Mouse (Mus musculus) urinary bladder, postnatal 4 days (tissue): ENCODE measurements around the gene Zfp12.

ENCODE experiments used
- DNase-seq, 2 experiments: peaks; one replicate each; pipeline ENCODE4 v3.0.0; 2021 to 2022; ENCODE audit warnings: low spot score in 2 of 2

The Zfp12 gene

DNA sequence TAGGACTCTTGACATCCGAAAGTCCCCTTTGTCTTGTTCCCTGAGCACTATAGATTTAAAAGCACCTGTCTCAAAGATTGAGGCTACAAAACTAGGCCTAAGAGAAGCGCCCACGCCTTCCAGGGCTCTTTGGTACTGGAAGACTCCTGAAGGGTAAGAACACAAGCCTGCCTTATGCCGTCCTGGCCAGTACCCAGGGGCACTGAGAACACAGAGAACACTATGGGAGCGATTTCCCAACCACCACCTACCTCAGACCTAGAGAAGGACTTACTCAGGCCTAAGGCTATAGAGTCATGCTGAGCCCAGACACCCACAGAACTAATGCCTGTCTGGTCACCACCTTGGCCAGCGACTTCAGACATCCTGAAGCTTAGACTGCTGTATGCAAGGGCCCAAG lies 31.8 kb downstream of the Zfp12 start:
- DNase-seq, result no peak

DNA sequence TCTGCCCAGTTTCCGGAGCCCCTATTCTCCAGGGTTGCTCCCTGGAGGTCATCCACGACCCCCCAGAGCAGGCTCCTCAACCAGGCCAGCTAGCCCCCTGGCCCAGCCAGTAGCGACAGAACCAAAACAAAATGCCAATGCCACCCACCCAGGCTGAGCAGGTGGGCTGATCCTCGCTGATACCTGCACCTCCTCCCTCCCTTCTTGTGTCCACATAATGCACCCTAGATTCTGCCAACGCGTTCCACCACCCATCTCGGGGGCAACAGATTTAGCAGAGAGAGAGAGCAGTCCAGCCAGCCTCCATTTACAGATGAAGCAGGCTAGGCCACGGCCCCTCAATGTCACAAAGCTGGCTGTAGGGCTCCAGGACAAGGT lies 34.0 kb downstream of the Zfp12 start:
- DNase-seq, result no peak

DNA sequence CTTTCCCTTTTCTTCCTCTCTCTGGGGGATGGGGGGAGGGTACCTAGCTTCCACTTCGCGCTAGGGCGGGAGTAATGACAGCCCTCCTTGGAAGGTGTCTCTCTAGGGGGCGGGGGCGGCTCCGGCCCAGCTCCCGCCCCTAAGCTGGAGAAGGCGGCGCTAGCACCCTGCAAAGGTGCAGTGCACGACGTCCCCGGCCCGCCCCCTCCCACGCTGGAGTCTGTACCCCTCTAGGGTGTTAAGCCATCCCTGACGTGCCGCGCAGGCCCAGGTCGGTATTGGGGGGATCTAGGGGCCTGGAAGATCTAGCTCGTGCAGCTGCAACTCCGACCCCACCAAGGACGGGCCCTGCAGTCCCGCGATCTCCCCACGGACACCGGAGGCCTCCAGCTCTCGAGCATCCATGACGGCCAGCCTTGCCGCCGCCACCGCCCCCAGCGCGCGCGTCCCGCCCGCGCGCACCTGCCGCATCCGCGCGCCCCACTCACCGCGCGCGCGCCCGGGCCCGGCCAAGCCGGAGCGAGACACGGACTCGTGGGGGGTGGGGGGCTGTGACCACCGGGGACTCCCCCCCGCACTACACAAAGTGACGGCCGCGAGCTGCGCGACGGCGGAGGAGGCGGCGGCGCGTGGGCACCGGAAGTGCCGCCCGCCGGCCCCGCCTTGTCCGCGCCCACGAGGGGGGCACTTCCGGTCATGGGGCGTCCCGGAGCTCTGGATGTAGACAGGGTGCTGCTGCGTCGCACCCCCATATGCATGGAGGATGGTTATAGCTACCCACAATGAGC lies 34.6 kb downstream of the Zfp12 start, which contains the start of gene Zfp316:
TSS of gene Zfp316 (minus strand) at position 660 of the 788 bp plus-strand sequence.
- DNase-seq, result peak; percentile 57 to 70

DNA sequence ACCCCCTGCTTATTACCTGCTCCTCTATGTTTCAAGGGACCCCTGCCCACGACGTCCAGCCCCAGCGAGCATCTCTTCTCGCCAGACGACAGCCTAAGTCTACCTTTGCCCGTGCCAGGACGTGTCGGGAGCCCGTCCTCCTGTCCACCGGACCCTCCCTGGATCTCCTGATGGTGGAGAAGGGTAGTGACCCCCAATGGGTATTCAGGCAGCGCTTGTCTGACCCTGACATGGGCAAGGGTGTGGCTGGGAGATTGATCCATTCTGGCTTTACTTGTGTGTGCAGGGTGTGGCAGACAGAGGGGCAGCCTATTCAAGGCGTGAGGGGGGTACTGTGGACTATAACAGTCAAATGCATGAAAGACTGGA lies 35.2 kb downstream of the Zfp12 start:
- no peak for DNase-seq

DNA sequence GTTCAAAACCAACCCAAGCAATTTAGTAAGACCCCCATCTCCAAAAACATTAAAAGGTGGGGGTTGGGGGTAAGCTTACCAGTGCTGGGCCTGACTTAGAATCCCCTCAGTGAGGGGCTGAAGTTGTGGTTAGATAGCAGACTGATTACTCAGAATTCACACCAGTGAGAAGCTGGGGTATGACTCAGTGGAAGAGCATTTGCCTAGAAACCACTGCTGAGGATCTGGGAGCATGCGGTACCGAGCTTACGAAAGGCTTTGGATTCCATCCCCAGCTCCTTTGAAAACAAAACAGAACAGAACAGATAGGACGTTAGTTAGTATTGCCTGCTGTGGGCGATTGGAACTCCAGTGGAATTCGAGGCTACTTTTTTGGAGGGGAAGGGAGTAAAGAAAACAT lies 36.7 kb downstream of the Zfp12 start:
- DNase-seq, result no peak

DNA sequence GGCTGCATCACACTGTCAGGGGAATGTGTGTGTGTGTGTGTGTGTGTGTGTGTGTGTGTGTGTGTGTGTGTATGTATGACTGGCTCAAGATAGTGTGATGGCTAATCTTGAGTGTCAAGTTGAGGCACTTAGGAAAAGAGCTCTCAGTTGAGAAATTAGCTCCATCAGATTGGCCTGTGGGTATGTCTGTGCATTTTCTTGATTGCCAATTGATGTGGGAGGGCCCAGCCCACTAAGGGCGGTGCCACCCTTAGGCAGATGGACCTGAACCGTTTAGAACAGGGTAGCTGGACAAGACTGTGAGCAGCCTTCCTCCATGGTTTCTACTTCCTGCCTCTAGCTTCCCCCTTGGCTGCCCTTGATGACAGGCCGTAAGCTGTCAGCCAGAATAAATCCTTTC lies 37.1 kb downstream of the Zfp12 start:
- DNase-seq, result no peak

DNA sequence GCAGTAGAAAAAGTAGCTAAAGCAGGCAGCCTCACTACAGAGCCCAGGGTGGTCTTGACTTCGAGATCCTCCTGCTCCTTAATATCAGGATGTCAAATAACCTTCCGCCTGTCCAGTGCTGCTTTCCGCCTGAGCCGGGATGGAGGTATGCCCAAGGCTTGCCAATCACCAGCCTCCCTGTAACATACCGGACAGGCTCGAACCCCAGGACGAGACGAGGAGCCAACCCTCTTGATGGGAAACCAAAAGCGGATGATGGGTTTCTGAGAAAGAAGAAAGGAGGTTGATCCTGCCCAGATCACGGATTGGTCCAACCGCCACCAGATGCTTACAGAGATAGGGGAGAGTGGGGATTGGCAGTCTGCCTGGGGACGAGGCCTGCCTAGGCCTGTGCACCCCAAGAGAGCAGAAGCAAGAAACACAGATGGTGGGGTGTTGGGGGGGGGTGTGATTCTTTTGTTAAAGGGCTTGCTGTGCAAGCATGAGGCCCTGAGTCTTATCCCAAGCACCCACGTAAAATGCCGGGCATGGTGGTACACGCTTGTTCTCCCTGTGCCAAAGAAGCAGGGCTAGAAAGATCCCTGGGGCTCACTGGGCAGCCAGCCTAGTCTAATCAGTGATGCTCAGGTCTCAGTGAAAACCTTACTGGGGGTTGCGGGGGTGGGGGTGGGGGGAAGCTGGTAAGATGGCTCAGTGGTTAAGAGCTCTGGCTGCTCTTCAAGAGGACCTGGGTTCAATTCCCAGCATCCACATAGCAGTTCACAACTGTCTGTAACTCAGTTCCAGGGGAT lies 37.8 kb downstream of the Zfp12 start:
- DNase-seq, result no peak

DNA sequence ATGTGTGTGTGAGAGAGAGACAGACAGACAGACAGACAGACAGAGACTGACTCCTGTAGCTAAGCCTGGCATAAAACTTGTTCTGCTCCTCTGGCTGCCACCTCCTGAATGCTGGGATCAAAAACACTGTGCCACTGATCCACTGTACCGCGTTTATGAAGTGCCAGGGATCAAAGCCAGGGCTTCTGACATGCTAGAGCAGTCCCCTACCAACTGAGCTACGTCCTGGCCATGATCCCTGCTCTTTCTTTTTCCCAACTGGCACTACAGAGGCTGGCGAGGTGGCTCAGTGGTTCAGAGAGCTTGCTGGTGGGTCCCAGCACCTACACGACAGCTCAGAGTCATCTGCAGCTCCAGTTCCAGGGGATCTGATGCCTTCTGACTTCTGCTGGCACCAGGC lies 40.8 kb downstream of the Zfp12 start:
- DNase-seq, result no peak

DNA sequence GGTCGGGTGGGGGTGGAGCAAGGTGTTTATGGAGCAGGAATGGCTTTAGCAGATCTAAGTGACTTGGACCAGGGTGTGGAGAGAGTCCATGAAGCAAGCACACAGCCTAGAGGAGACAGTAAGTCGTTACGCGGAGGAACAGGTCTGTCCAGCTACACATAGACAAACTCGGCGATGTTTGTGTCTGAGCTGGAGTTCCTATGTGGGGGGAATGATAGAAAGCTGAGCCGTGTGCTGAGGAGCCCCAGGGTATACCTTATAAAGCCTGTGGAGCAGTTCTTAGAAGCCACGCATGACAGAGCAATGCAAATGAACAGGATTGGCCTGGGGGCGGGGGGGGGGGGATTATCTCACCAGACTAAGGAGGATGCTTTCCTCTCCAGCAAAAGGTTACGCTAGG lies 44.3 kb downstream of the Zfp12 start:
- no peak for DNase-seq

DNA sequence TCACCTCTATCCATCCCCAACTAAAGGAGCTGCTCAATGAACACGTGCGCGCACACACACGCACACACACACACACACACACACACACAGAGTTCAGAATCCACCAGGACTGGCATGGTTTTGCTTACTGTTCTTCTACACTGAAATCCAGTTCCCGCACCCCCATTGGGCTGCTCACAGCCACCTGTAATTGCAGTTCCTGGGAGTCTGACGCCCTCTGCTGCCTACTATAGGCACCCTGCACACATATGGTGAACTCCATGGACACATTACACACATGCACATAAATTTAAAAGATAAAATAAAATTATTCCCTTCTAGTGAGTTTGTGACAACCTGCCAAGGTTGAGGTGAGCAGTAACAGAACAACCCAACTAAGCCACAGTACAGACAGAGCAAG lies 49.8 kb downstream of the Zfp12 start:
- no peak for DNase-seq

DNA sequence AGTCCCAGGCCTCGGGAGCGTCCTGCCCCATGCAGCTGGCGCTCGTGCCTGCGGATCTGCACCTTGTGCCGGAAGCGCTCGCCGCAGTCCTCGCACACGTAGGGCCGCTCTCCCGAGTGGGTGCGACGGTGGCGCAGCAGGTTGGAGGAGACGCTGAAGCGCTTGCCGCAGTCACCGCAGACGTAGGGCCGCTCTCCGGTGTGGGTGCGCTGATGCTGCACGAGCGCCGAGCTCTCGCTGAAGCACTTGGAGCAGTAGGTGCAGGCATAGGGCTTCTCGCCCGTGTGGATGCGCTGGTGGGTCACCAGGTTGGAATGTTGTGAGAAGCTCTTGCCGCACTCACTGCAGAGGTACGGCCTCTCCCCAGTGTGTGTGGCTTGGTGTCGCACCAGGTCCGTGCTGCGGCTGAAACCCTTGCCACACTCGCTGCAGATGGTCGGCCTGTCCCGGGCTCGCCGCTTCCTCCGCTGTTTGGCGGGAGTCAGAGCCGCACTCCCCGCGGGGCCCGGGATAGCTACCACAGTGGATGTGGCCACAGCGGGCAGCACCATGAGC lies 52.9 kb downstream of the Zfp12 start:
- no peak for DNase-seq

DNA sequence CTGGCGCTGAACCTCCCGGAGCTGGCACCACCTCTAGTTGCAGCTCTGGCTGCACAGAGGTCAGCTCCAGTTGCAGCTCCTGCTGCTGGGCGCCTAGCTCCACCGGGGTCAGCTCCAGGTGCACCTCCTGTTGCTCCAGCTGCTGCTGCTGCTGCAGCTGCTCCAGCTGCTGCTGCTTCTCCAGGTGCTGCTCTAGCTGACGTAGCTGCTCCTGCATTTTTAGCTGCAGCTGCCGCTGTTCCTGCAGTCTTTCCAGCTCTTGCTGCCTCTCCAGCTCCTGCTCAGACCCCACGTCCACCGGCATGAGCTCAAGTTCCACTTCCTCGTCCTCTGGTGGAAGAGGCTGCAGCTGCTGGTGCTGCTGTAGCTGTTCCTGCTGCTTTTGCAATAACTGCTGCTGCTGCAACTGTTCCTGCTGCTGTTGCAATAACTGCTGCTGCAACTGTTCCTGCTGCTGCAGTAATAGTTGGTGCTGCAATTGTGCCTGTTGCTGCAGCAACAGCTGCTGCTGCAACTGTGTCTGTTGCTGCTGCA lies 53.5 kb downstream of the Zfp12 start:
- DNase-seq, result no peak

DNA sequence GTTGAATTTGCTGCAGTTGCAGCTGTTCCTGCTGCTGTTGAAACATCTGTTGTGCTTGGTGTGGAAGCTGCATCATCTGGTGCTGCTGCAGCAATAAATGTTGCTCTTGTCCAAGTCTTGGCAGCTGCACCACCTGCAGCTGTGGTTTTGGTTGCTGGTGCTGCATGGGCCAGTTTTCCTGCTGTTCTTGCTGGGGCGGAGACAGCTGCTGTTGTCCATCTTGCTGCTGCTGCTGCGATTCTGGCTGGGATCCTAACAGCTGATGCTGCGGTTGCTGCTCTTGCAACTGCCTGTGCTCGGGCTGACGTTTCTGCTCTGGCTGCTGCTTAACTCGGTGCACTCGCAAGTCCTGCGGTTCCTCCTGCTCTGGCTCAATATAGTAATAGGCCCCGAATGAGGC lies 54.3 kb downstream of the Zfp12 start:
- DNase-seq, result no peak

DNA sequence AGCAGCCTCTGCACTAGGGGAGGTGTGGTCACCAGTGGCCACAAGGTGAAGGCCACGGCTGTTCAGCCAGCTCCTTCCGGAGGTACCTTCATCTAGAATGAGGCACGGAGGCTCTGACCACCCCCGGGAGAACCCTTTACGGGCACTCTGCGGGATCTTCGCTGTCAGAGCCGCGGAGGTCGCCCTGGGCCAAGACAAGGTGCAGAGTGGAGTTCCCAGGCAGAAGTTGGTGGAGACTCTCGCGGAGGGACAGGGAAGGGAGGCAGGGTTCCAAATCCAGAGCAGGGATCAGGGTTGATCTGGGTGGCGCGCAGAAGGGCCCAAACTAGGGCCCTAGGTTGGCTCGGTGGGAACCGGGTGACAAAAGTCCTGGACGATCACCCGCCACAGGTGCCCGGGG lies 57.9 kb downstream of the Zfp12 start:
- no peak for DNase-seq

DNA sequence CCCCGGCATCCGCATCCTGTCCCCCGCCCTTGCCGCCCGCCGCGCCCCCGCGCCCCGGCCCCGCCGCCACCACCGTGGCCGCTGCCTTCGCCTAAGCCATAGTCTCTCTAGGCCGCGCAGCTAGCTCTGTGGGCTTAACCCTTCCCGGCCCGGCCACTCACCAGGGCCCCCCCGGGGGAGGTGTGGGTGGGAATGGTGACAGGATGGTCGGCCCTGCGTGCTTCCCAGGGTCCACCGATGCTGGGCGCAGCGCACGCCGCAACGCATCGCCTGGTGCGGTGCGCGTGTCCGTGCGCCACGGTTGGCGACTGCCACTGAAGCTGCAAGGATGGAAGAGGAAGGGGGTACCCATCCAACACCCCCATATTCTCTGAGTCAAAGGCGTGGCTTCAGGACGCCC lies 58.4 kb downstream of the Zfp12 start, which contains the start of gene Zfp853:
TSS of gene Zfp853 (minus strand) at position 220 of the 400 bp plus-strand sequence.
- DNase-seq, result no peak

DNA sequence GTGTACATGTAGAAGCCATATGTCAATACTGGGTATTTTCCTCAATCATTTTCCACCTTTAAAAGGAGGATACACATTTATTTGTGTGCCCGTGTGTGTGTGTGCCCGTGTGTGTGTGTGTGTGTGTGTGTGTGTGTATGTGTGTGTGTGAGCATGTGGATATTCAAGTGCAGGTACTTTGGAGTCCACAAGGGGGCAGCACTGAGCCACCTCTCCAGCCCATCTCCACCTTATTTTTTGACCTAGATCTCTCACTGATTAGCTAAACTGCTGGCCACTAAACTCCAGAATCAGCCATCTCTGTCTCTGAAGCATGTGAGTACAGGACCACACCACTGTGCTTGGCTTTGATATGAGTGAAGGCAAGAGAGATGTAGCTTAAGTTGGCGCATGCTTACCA lies 59.9 kb downstream of the Zfp12 start:
- no peak for DNase-seq

DNA sequence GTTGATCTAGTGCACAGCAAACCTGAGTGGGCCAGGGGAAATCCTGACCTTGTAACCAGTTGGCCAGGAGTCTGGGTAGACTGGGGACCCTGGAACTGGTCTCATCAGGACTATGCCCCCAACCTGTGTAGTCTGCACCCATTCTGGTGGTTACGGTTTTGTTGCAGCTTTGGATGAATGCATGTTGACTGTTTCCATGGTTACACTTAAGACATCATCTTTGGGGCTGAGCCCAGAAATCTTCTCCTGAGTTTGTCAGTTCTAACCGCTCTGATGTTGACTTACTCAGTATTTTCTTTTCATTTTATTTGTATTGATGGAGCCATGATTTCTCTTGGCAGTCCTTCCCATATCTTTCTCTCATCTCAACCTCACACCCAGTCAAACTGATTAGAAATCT lies 60.4 kb downstream of the Zfp12 start:
- DNase-seq, result no peak

DNA sequence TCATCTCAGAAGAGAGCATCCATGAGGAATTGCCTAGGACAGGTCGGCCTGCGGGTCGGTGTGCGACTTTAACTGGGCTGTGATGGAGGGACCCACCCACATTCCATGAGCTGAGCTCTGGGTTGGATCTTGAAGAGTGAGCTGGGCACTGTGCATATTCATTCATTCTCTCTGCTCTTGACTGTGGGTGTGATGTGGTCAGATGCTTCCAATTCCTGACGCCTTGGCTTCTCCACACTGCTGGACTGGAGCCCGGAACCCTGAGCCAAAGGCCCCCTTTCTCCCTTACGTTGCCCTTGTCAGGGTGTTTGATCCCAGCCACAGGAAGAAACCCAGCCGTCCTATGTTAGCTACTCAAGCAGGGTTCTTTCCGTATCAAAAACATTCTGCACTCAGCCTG lies 63.0 kb downstream of the Zfp12 start:
- DNase-seq, result no peak

DNA sequence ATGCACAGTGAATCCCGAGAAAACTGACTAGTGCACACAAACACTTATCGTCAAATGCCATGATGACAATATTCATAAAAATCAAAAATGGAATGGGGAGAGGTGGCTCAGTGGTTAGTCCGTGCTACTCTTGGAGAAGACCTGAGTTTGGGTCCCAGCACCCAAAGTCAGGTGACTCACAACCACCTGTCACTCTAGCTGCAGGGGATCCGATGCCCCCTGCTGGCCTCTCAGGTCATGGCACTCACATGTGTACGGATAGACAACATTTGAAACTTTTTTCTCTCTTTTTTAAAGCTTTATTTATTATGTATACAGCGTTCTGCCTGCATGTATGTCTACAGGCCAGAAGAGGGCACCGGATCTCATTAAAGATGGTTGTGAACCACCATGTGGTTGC lies 63.4 kb downstream of the Zfp12 start:
- no peak for DNase-seq
